Mouse (Mus musculus) heart, embryonic 14.5 days (tissue): Measurements from ENCODE around the gene Gm6034. TPM values are rescaled to one million over a fixed set of nuclear protein-coding genes. Genes with fewer than 3 reads are reported as not detected.

Experiments used
- ATAC-seq: fragments of 200-750 bp; cut with Nextera tagmentation; 2 replicates; pipeline ENCODE4 v1.8.0; 2017; ENCODE audit warnings: low read depth, moderate TSS enrichment; ENCODE audit not compliant: insufficient number of reproducible peaks, insufficient read depth, low FRiP score
- H3K27ac ChIP-seq, 2 experiments: fragments of 200-500 bp in 1 of 2; fragments of 300-500 bp in 1 of 2; sonication (generic) in 1 of 2; replicated peaks in 1 of 2; 2 replicates each; pipeline ENCODE4 v1.5.1; 2012 to 2014; ENCODE audit warnings: low read depth in 2 of 2, low read length in 2 of 2, control low read depth in 1 of 2, mild to moderate bottlenecking in 1 of 2, mixed read lengths in 1 of 2; ENCODE audit not compliant: control insufficient read depth in 1 of 2, insufficient read depth in 1 of 2
- H3K27me3 ChIP-seq: fragments of 300-500 bp; sonication (generic); 2 replicates; pipeline ENCODE4 v1.6.1; 2014; ENCODE audit warnings: mild to moderate bottlenecking, low read length, control low read depth; ENCODE audit not compliant: control insufficient read depth, insufficient read depth
- H3K36me3 ChIP-seq: fragments of 300-500 bp; sonication (generic); 2 replicates; pipeline ENCODE4 v1.6.1; 2014; ENCODE audit warnings: mild to moderate bottlenecking, control low read depth, low read length, mixed read lengths; ENCODE audit not compliant: control insufficient read depth, insufficient read depth
- H3K4me1 ChIP-seq, 2 experiments: fragments of 200-500 bp in 1 of 2; fragments of 300-500 bp in 1 of 2; sonication (generic) in 1 of 2; 2 replicates each; pipeline ENCODE4 v1.6.1; 2012 to 2014; ENCODE audit warnings: low read length in 2 of 2, control low read depth in 1 of 2, mixed read lengths in 1 of 2; ENCODE audit not compliant: control insufficient read depth in 2 of 2, insufficient read depth in 2 of 2
- H3K4me2 ChIP-seq: fragments of 300-500 bp; sonication (generic); 2 replicates; pipeline ENCODE4 v1.6.1; 2014; ENCODE audit warnings: mild to moderate bottlenecking, low read length
- H3K4me3 ChIP-seq, 2 experiments: fragments of 200-500 bp in 1 of 2; fragments of 300-500 bp in 1 of 2; sonication (generic) in 1 of 2; 2 replicates each; pipeline ENCODE4 v1.5.1; 2012 to 2014; ENCODE audit warnings: low read length in 2 of 2, mild to moderate bottlenecking in 2 of 2, control low read depth in 1 of 2, low read depth in 1 of 2, moderate library complexity in 1 of 2; ENCODE audit not compliant: control insufficient read depth in 1 of 2, insufficient read depth in 1 of 2
- H3K9ac ChIP-seq: fragments of 300-500 bp; sonication (generic); 2 replicates; pipeline ENCODE4 v1.6.1; 2014; ENCODE audit warnings: mild to moderate bottlenecking, low read length
- H3K9me3 ChIP-seq: fragments of 300-500 bp; sonication (generic); 2 replicates; pipeline ENCODE4 v1.6.1; 2016; ENCODE audit warnings: low read length, control low read depth; ENCODE audit not compliant: control insufficient read depth
- WGBS: fragments of 180-500 bp; shearing (Covaris S2); extraction: QIAGEN DNeasy Blood & Tissue Kit; methylation state at CpG from one replicate; pipeline ENCODE4 v1.1.7; 2014; 5-methylcytosine and 5-hydroxymethylcytosine counted together
- polyA plus RNA-seq: library from polyadenylated mRNA; unstranded; fragments of >200 nt; fragmentation: Nextera tagmentation; extraction: Ambion mirVana; gene quantifications from 2 replicates; pipeline ENCODE4 v1.2.1, GENCODE M21; 2014

Gene Gm6034
- polyA plus RNA-seq, 1 experiment from 2014 or later: not detected

GRCm38 (mm10) chr17:36014977-36015376 is 27.8 kb upstream of the Gm6034 start:
- no peaks in the 10 kb centered on the region for H3K4me1 ChIP-seq
- no peaks in the 10 kb centered on the region for H3K9me3 ChIP-seq
- no peak for ATAC-seq
- WGBS: 87% methylated on average over 5 of the region's 5 CpGs
- H3K27me3 ChIP-seq: no peaks in the 10 kb centered on the region
- no peak overlapping the region for H3K4me3 ChIP-seq
- H3K27ac ChIP-seq: no peak overlapping the region
- no peak overlapping the region for H3K4me2 ChIP-seq
- H3K9ac ChIP-seq: no peak overlapping the region
- 0 out of 2 replicates have a peak, but pooled peaks cover 5% of the 10 kb centered on the region for H3K36me3 ChIP-seq

GRCm38 (mm10) chr17:36017046-36017445 is 25.7 kb upstream of the Gm6034 start:
- H3K4me2 ChIP-seq: no peak overlapping the region
- H3K27ac ChIP-seq: no peak overlapping the region
- H3K36me3 ChIP-seq: 0 out of 2 replicates have a peak, but pooled peaks cover 5% of the 10 kb centered on the region
- no peaks in the 10 kb centered on the region; the same call in 1 of the 2 replicates for H3K9me3 ChIP-seq
- H3K4me1 ChIP-seq: no peaks in the 10 kb centered on the region; a peak in 1 of 4 replicates
- ATAC-seq: no peak
- no peak overlapping the region for H3K4me3 ChIP-seq
- no peak overlapping the region for H3K9ac ChIP-seq
- 82% methylated on average over 5 of the region's 5 CpGs for WGBS
- H3K27me3 ChIP-seq: no peaks in the 10 kb centered on the region

- ATAC-seq: no peak
- WGBS: 42% methylated on average over 2 of the region's 2 CpGs
- H3K27me3 ChIP-seq: no peaks in the 10 kb centered on the region
- peaks cover 0 to 4% of the 10 kb centered on the region in 2 experiments; a peak in 2 of 4 replicates for H3K4me1 ChIP-seq
- H3K4me3 ChIP-seq: no peak overlapping the region
- no peak overlapping the region for H3K27ac ChIP-seq
- no peak overlapping the region for H3K4me2 ChIP-seq
- 0 out of 2 replicates have a peak, but pooled peaks cover 5% of the 10 kb centered on the region for H3K36me3 ChIP-seq
- H3K9me3 ChIP-seq: no peaks in the 10 kb centered on the region; the same call in 1 of the 2 replicates
- H3K9ac ChIP-seq: no peak overlapping the region
Measured at GRCm38 (mm10) chr17:36018979-36019378, 23.8 kb upstream of the Gm6034 start.

DNA sequence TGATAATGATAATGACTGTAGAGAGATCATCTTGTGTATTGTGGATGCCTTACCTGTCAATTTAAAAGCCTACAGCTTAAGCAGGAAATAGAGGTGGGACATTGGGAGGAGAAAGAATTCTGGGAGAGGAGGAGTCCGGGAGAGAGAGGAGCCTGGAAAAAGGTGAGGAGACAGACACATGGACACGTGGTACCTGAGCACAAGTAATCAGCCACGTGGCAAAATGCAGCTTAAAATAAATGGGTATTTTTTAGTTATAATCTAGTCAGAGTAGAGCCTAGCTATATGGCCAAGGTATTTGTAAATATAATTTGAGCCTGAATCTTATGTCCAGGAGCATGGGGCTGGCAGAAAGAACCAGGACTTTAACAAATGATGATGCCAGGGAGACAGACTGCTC is 23.2 kb upstream of the Gm6034 start:
- ATAC-seq: no peak
- no peaks in the 10 kb centered on the region; the same call in 1 of the 2 replicates for H3K9me3 ChIP-seq
- 0 out of 2 replicates have a peak, but pooled peaks cover under 1% of the 10 kb centered on the region for H3K36me3 ChIP-seq
- peaks cover 0 to 6% of the 10 kb centered on the region in 2 experiments; a peak in 2 of 4 replicates for H3K4me1 ChIP-seq
- no peaks in the 10 kb centered on the region for H3K27me3 ChIP-seq
- no peak overlapping the region for H3K4me3 ChIP-seq
- no peak overlapping the region for H3K27ac ChIP-seq
- H3K9ac ChIP-seq: no peak overlapping the region
- 68% methylated on average over 3 of the region's 3 CpGs for WGBS
- peak overlapping the region; percentile 29; the same call in 1 of the 2 replicates for H3K4me2 ChIP-seq

- no peaks in the 10 kb centered on the region for H3K27me3 ChIP-seq
- no peak within 1 kb of the TSS for H3K9ac ChIP-seq
- no peaks in the 10 kb centered on the region for H3K36me3 ChIP-seq
- H3K4me2 ChIP-seq: peak within 1 kb of the TSS; percentile 29
- H3K27ac ChIP-seq: peak within 1 kb of the TSS; percentile 33 to 39; a peak in 3 of 4 replicates
- 26% methylated on average over 15 of the region's 15 CpGs for WGBS
- H3K9me3 ChIP-seq: no peaks in the 10 kb centered on the region; the same call in 1 of the 2 replicates
- ATAC-seq: no peak
- H3K4me3 ChIP-seq: peak within 1 kb of the TSS; percentile 8 to 16; a peak in 2 of 4 replicates
- peaks cover 0 to 6% of the 10 kb centered on the region in 2 experiments; a peak in 2 of 4 replicates for H3K4me1 ChIP-seq
Measured at GRCm38 (mm10) chr17:36020191-36021073, 22.3 kb upstream of the Gm6034 start, which contains the start of gene H2-T24. H2-T24 (minus strand) TSS chr17:36020560.

DNA sequence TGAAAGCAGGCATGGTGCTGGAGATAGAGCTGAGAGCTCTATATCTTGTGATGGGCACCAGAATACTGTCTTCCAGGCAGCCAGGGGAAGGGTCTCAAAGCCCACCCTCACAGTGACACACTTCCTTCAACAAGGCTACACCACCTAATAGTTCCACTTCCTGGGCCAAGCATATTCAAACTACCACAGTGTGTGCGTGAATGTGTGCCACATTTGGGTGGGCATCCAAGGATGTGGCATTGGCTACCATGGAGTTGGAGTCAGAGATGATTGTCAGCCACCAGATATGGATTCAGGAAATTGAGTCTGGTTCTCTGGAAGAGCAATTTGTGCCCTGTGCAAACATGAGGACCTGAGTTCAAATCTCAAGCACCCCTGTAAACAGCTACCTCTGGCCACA is 21.5 kb upstream of the Gm6034 start:
- 84% methylated on average over 1 of the region's 1 CpGs for WGBS
- ATAC-seq: no peak

DNA sequence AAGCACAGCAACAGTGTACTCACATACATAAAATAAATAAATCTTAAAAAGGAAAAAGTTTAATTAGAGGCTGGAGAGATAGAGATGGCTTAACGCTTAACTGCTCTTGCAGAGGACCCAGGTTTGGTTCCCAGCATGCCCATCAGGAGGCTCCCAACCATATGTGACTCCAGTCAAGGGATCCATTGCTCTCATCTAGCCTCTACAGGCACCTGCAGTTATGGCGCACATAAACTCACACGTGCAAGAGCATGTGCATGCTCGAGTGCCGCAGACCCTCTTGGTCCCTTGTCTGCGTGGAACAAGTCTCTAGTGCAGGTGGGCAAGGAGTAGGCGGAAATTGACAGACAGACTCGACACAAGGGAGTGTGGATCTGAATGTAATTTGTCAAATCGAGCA is 20.7 kb upstream of the Gm6034 start:
- Histone ChIP-seq H3K27me3 (no peaks in the 10 kb centered on the region), H3K9me3 (no peaks in the 10 kb centered on the region; the same call in 1 of the 2 replicates), H3K4me1 (peaks cover 0 to 6% of the 10 kb centered on the region in 2 experiments; a peak in 2 of 4 replicates), H3K4me2 (no peak overlapping the region), H3K36me3 (no peaks in the 10 kb centered on the region), H3K9ac (no peak overlapping the region), H3K4me3 (no peak overlapping the region), H3K27ac (no peak overlapping the region)
- WGBS: 90% methylated on average over 9 of the region's 9 CpGs
- ATAC-seq: no peak

More for the DNA sequence above, 21.5 kb upstream of the Gm6034 start:
- H3K9ac ChIP-seq: no peak overlapping the region
- peak overlapping the region; percentile 29 for H3K4me2 ChIP-seq
- H3K27ac ChIP-seq: peak overlapping the region in 1 of 2 experiments; percentile 33; a peak in 1 of 4 replicates
- peaks cover 0 to 6% of the 10 kb centered on the region in 2 experiments; a peak in 2 of 4 replicates for H3K4me1 ChIP-seq
- H3K36me3 ChIP-seq: no peaks in the 10 kb centered on the region
- H3K4me3 ChIP-seq: no peak overlapping the region
- H3K9me3 ChIP-seq: no peaks in the 10 kb centered on the region; the same call in 1 of the 2 replicates
- no peaks in the 10 kb centered on the region for H3K27me3 ChIP-seq
